17 mouse cellular contexts compared by ENCODE assay signal in the genomic region with DNA sequence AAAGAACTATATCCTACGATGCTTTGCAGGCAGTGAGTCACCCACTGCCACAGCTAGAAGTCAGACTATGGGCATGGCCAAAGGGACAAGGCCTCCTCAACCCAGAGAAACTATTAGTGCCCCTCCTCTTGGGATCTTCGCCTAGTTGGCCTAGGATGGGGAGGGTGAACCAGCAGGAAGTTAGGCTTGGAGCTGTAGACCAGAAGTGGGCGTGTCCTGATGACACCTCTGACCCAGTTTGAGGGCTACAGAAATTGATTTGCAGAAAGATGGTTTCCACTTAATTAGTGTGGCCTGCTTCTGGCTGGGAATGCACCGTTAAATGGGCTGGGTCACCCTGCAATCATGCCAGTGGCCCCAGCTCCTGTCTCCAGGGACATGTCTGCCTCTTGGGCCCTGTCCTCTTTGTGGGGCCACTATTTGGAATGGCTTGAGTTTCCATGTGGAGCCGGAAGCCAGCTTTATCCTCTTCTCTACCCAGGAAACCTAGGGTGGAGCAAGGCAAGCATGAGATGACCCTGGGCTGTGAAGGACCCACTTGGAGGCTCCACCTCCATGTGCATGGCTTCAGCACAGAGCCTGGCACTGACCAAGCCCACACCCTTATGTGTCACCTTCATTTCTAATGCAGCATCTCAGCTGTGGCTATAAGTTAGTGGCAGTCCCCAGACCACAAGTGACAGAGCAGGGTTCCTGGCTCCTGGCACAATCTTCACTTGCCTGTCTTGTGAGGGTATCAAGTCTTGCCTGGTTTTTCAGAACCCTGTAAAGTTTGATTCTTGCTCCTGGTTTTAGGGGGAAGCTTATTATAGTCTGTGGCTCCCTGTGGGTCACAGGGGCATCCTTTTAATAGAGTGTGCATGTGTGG. TPM values are rescaled to one million over a fixed set of nuclear protein-coding genes. Genes with fewer than 3 reads are reported as not detected.
DNase-seq lines count a peak whose midpoint lies in the region; ATAC-seq and TF ChIP-seq lines count a peak whose summit lies in the region.
"Had no signal": no experiment of that assay in that cellular context is flagged by ENCODE, and none has a peak within 500 bp of the region (broad histone marks: within the 10 kb centered on the region; RNA-seq: fewer than 3 reads in every experiment).

No protein-coding gene starts in this region.

- ATAC-seq in heart, embryonic 11.5 days (replicated peaks; ENCODE audit: insufficient number of reproducible peaks, low FRiP score, low TSS enrichment), result no peak
- ATAC-seq: forebrain, embryonic 16.5 days; midbrain, embryonic 13.5 days had no signal

- H3K9me3 ChIP-seq in heart, embryonic 11.5 days (replicated peaks; ENCODE audit: control insufficient read depth, low read length), result no peaks in the 10 kb centered on the region
- H3K9me3 ChIP-seq: limb, embryonic 10.5 days; midbrain, embryonic 13.5 days had no signal

- no peaks in the 10 kb centered on the region for H3K27me3 ChIP-seq in kidney, adult 2 months (replicated peaks; ENCODE audit: control insufficient read depth, insufficient read depth, low read length)
- no peaks in the 10 kb centered on the region for H3K27me3 ChIP-seq in small intestine, adult 2 months (ENCODE audit: control insufficient read depth, insufficient read depth, low read length)
- no peaks in the 10 kb centered on the region; the same call in 1 of the 2 replicates for H3K27me3 ChIP-seq in heart, embryonic 11.5 days (ENCODE audit: control insufficient read depth, insufficient read depth, low read length)
- H3K27me3 ChIP-seq: midbrain, embryonic 13.5 days had no signal

- no peak for TF ChIP-seq POLR2A in kidney, adult 2 months (IDR thresholded peaks at IDR 0.05; ENCODE audit: low read depth, low read length)
- TF ChIP-seq POLR2A in small intestine, adult 2 months (IDR thresholded peaks at IDR 0.05; ENCODE audit: low read depth, low read length), result no peak

- H3K4me1 ChIP-seq in kidney, adult 2 months (ENCODE audit: control insufficient read depth, insufficient read depth, low read length), result peaks cover 37% of the 10 kb centered on the region
- peaks cover 10% of the 10 kb centered on the region for H3K4me1 ChIP-seq in small intestine, adult 2 months (ENCODE audit: control insufficient read depth, insufficient read depth, insufficient read length, low read length)
- peaks cover 16% of the 10 kb centered on the region for H3K4me1 ChIP-seq in heart, embryonic 11.5 days (ENCODE audit: control insufficient read depth, insufficient read depth, low read length)

- H3K36me3 ChIP-seq in kidney, adult 2 months (ENCODE audit: control insufficient read depth, insufficient read depth, low read length), result no peaks in the 10 kb centered on the region
- H3K36me3 ChIP-seq in small intestine, adult 2 months (ENCODE audit: control insufficient read depth, insufficient read depth, low read length), result no peaks in the 10 kb centered on the region
- H3K36me3 ChIP-seq in heart, embryonic 11.5 days (ENCODE audit: control insufficient read depth, insufficient read depth, low read length), result no peaks in the 10 kb centered on the region
- H3K36me3 ChIP-seq: limb, embryonic 10.5 days; midbrain, embryonic 13.5 days had no signal

- DNase-seq in kidney, adult 2 months, result peak; percentile 65
- DNase-seq in kidney, postnatal 14 days, result no peak
- DNase-seq in thymus, postnatal 0 days (ENCODE audit: low spot score), result peak; percentile 36
- no peak for DNase-seq in thymus, adult 18-20 months
- DNase-seq in adipocyte (ENCODE audit: low spot score), result peak; percentile 23
- no peak for DNase-seq in right cerebral cortex, postnatal 10 days (ENCODE audit: low spot score in 2 of 2)
- DNase-seq: adrenal gland, postnatal 25 days; gastrocnemius, adult 2 months; layer of hippocampus, postnatal 36 days; lung, embryonic 14.5 days had no signal

- no peak for TF ChIP-seq CTCF in kidney, adult 2 months (conservative IDR thresholded peaks at IDR 0.05; ENCODE audit: insufficient read depth, insufficient read length, low read depth, low read length)
- TF ChIP-seq CTCF in small intestine, adult 2 months (IDR thresholded peaks at IDR 0.05; ENCODE audit: extremely low read depth, insufficient read length, insufficient replicate concordance, low read depth, low read length), result no peak

- no peak overlapping the region for H3K9ac ChIP-seq in heart, embryonic 11.5 days (ENCODE audit: low read depth, low read length)
- H3K9ac ChIP-seq: lung, embryonic 14.5 days; midbrain, embryonic 13.5 days had no signal

- no peak overlapping the region for H3K4me2 ChIP-seq in heart, embryonic 11.5 days
- H3K4me2 ChIP-seq: liver, embryonic 11.5 days; lung, embryonic 14.5 days; midbrain, embryonic 13.5 days had no signal

- peak overlapping the region; percentile 72 for H3K27ac ChIP-seq in kidney, adult 2 months (ENCODE audit: insufficient read depth, low read depth, low read length)
- H3K27ac ChIP-seq in small intestine, adult 2 months (ENCODE audit: insufficient read depth, low read depth, low read length), result 0 out of 2 replicates have a peak overlapping the region, but pooled peaks have one; percentile 83
- no peak overlapping the region for H3K27ac ChIP-seq in heart, embryonic 11.5 days (ENCODE audit: low read depth, low read length)
- H3K27ac ChIP-seq: gastrocnemius, adult 2 months; limb, embryonic 10.5 days; midbrain, embryonic 13.5 days had no signal

- no peak overlapping the region for H3K4me3 ChIP-seq in kidney, adult 2 months (ENCODE audit: insufficient read depth, low read depth, low read length)
- H3K4me3 ChIP-seq in small intestine, adult 2 months (ENCODE audit: low read depth, low read length), result no peak overlapping the region
- H3K4me3 ChIP-seq in heart, embryonic 11.5 days (ENCODE audit: low read depth, low read length), result no peak overlapping the region
- H3K4me3 ChIP-seq: gastrocnemius, adult 2 months; limb, embryonic 10.5 days; midbrain, embryonic 13.5 days; myocyte had no signal

- 57% methylated on average over 5 of the region's 5 CpGs for WGBS in kidney, adult 2 months
- WGBS in small intestine, adult 2 months, result 63% methylated on average over 5 of the region's 5 CpGs
- WGBS in heart, embryonic 11.5 days (ENCODE audit: insufficient replicate concordance), result 73% methylated on average over 5 of the region's 5 CpGs

RNA-seq across cellular contexts. Expression of a gene that starts 50.1 kb away (rescaled TPM):
- 0.50 and 0.69 TPM in 2 replicates for polyA plus RNA-seq in kidney, adult 2 months (2012; rRNA removed)
- 18.7 and 19.8 TPM in 2 replicates for polyA plus RNA-seq in thymus, postnatal 0 days (2015; fragmentation: Nextera tagmentation; extraction: Ambion mirVana)
- polyA plus RNA-seq in small intestine, adult 2 months (2012; rRNA removed), result 14.0 and 21.3 TPM in 2 replicates
- polyA plus RNA-seq in heart, embryonic 11.5 days (2014; fragmentation: Nextera tagmentation; extraction: Ambion mirVana), result 50.1 and 54.4 TPM in 2 replicates

RNA-seq across cellular contexts. Expression of a gene that starts 52.6 kb away (rescaled TPM):
- polyA plus RNA-seq in kidney, adult 2 months (2012; rRNA removed), result 20.1 and 22.2 TPM in 2 replicates
- 45.4 and 58.3 TPM in 2 replicates for polyA plus RNA-seq in thymus, postnatal 0 days (2015; fragmentation: Nextera tagmentation; extraction: Ambion mirVana)
- polyA plus RNA-seq in small intestine, adult 2 months (2012; rRNA removed), result 3.6 and 3.9 TPM in 2 replicates
- polyA plus RNA-seq in heart, embryonic 11.5 days (2014; fragmentation: Nextera tagmentation; extraction: Ambion mirVana), result 4.5 TPM in 2 replicates

Comparison
In these comparisons a context has a peak if more than half of its experiments do, and no peak if none do; other contexts are left out.
1. DNase-seq: peak in kidney, adult 2 months (single experiment), thymus, postnatal 0 days (single experiment) and adipocyte (single experiment); none in kidney, postnatal 14 days (single experiment), thymus, adult 18-20 months (0 of 2) and right cerebral cortex, postnatal 10 days (0 of 2).